Mouse (Mus musculus) heart, postnatal 25 days (tissue): Measurements from ENCODE around the gene Strip1. TPM values are rescaled to one million over a fixed set of nuclear protein-coding genes. Genes with fewer than 3 reads are reported as not detected.

ENCODE experiments used
- DNase-seq: peaks from one replicate; pipeline ENCODE4 v3.0.0; 2022; ENCODE audit warnings: low spot score
- intact Hi-C: fragments of 180-260 bp; cut with DNase I; formaldehyde crosslinking; loops from one replicate; pipeline ENCODE4 v1.15.1; 2025
- total RNA-seq, 2 experiments: library from RNA; stranded (reverse); gene quantifications; 2 replicates each; pipeline ENCODE4 v1.2.3; 2021

The Strip1 gene
- total RNA-seq, 2 experiments from 2014 or later, result 18.8 to 21.9 TPM

- intact Hi-C loops, result no loop called here
- no peak for DNase-seq
Measured at GRCm38 (mm10) chr3:107597586-107598389, 33.7 kb downstream of the Strip1 start.

GRCm38 (mm10) chr3:107597134-107597533 lies 34.4 kb downstream of the Strip1 start:
- DNase-seq, result no peak
- intact Hi-C loops, result no loop called here

- intact Hi-C loops, result no loop called here
- no peak for DNase-seq
Measured at GRCm38 (mm10) chr3:107596559-107596958, 34.9 kb downstream of the Strip1 start.

GRCm38 (mm10) chr3:107595938-107596461 lies 35.5 kb downstream of the Strip1 start:
- intact Hi-C loops, result no loop called here
- no peak for DNase-seq

GRCm38 (mm10) chr3:107595264-107595937 lies 36.1 kb downstream of the Strip1 start:
- DNase-seq, result no peak
- intact Hi-C loops, result no loop called here

GRCm38 (mm10) chr3:107594662-107595263 lies 36.7 kb downstream of the Strip1 start, which contains the start of gene Alx3:
TSS of gene Alx3 (plus strand) at chr3:107595031.
- no peak for DNase-seq
- intact Hi-C loops, result no loop called here

- no peak for DNase-seq
- intact Hi-C loops, result no loop called here
Measured at GRCm38 (mm10) chr3:107593632-107594031, 37.9 kb downstream of the Strip1 start.

- DNase-seq, result no peak
- intact Hi-C loops, result no loop called here
Measured at GRCm38 (mm10) chr3:107591612-107592011, 39.9 kb downstream of the Strip1 start.

GRCm38 (mm10) chr3:107586504-107586903 lies 45.0 kb downstream of the Strip1 start:
- DNase-seq, result no peak
- intact Hi-C loops, result no loop called here

- intact Hi-C loops, result no loop called here
- DNase-seq, result no peak
Measured at GRCm38 (mm10) chr3:107583893-107584292, 47.6 kb downstream of the Strip1 start.

GRCm38 (mm10) chr3:107582875-107583767 lies 48.4 kb downstream of the Strip1 start:
- intact Hi-C loops, result no loop called here
- DNase-seq, result no peak

- no peak for DNase-seq
- intact Hi-C loops, result no loop called here
Measured at GRCm38 (mm10) chr3:107582130-107582874, 49.2 kb downstream of the Strip1 start.

- no peak for DNase-seq
- intact Hi-C loops, result no loop called here
Measured at GRCm38 (mm10) chr3:107581103-107582010, 50.1 kb downstream of the Strip1 start.

- intact Hi-C loops, result loop anchor here (1.0 kb wide), 1 partner anchor 20 kb away; no protein-coding TSS in a partner anchor
Measured at GRCm38 (mm10) chr3:107579466-107579865, 52.0 kb downstream of the Strip1 start.

GRCm38 (mm10) chr3:107577810-107578390 lies 53.6 kb downstream of the Strip1 start:
- no peak for DNase-seq
- intact Hi-C loops, result no loop called here

More at GRCm38 (mm10) chr3:107579466-107579865, 52.0 kb downstream of the Strip1 start:
- no peak for DNase-seq

- intact Hi-C loops, result no loop called here
- no peak for DNase-seq
Measured at GRCm38 (mm10) chr3:107576807-107577206, 54.7 kb downstream of the Strip1 start.

GRCm38 (mm10) chr3:107571205-107571604 lies 60.3 kb downstream of the Strip1 start:
- DNase-seq, result no peak
- intact Hi-C loops, result no loop called here
